Mouse (Mus musculus): ENCODE data around the gene Tsks. TPM values are rescaled to one million over a fixed set of nuclear protein-coding genes. Genes with fewer than 3 reads are reported as not detected.

Tsks gene
- total RNA-seq, 2 experiments from 2014 or later: 2.6 to 2.8 TPM

DNA sequence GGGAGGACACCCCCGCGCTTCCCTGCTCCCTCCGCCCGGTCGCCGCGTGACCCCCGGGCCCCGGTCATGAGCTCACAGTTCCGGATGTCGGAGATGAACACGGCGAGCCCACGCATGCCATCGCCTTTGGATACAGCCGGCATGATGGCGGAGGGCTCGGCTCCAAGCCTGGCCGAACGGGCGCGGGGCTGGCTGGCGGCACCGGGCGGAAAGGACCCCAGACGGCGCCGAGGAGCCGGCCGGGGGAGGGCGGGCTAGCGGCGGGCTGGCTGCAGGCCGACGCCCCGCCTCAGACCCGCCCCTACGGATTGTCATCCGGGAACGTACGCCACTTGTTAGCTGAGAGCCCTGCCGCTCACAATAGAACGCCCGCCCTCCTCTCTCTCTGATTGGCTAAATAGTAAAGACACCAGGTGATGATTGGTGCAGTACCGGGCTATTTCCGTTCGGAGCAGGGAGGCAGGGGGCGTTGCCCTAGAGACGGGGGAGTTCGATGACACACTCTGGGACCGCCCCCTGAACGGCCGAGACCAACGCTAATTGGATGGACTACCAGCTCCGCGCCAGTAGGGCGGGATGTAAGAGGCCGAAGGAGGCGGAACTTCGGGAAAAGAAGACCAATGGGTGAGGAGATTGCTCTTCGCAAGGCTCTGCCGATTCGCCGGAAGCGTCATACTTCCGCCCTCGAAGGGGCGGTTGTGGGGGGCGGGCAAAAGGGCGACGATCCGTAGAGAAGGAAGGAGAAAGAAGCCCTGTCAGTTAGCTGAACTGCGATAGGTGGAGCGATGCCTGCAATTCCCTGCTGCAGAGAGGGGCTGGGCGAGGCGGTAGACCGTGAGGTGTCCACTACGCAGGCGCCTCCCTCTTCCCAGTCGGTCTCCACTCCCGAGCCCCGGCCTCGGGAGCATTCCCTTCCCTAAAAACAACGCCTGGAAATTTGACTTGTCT is 13.5 kb upstream of the Tsks start, which contains the start of gene Ap2a1:
TSS of gene Ap2a1 (minus strand) at position 293 of the 948 bp plus-strand sequence.
- peak; percentile 99 to 100 for DNase-seq (ENCODE audit: low spot score in 2 of 2)
- intact Hi-C loops (cut with DNase I): loop anchor here (2.0 to 5.0 kb wide), 2 partner anchors 25 to 43 kb away; partner anchors contain the start of gene Cpt1c

DNA sequence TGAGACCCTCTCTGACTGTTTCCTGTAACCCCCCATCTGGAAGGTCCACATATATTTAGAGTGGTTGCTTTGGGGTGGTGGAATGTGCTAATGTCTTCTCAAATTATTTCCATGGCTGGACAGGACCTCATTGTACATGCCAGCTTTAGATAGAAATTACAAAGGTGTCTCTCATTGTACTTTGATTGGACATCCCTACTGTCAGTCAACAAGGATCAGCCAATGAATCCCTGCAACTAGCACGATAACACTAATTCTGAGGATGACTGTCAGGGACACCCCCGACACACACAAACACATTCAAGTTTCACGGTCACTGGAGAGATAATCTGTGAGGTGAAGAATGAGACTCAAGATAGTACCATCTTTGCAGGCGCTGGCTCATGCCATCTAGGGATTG is 4.3 kb upstream of the Tsks start:
- DNase-seq (ENCODE audit: low spot score in 2 of 2): no peak
- intact Hi-C loops (cut with DNase I): no loop called here

DNA sequence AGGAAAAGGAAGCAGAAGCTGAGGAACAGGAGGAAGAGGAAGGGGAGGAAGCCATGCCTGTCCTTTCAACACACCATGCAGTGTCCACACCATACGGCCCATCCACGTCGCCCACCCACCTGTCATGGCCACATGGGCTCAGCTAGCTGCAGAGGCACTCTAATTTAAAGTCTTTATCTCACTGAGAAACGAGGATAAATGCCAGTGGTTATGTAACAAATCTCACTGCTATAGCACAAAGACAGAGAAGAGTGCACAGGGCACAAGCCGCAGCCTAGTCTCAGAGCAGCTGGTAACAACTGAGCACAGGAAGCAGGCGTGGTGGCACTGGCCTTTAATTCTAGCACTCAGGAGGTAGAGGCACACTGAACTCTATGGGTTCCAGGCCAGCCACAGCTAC is 6.9 kb downstream of the Tsks start:
- intact Hi-C loops (cut with DNase I): no loop called here
- DNase-seq (ENCODE audit: low spot score in 2 of 2): no peak

DNA sequence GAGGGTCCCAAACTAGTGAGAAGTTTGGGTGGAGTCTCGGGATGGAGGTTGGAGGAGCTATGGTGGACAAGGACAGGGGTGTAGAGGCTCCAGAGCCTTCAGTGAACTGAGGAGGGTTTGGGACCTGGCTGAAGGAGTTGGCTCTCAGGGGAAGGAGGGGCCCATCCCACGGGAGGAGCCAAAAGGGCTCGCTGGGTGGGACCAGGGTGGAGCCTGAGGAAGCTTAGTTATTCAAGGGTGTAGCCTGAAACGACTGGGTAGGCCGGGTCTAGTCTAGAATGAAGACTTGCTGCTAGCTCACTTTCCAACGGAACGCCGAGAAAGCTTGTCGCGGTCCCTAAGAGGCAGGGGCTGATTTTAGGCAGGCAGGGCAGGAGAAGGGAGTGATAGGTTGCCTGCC is 9.0 kb downstream of the Tsks start:
- no peak for DNase-seq (ENCODE audit: low spot score in 2 of 2)
- intact Hi-C loops (cut with DNase I): no loop called here

DNA sequence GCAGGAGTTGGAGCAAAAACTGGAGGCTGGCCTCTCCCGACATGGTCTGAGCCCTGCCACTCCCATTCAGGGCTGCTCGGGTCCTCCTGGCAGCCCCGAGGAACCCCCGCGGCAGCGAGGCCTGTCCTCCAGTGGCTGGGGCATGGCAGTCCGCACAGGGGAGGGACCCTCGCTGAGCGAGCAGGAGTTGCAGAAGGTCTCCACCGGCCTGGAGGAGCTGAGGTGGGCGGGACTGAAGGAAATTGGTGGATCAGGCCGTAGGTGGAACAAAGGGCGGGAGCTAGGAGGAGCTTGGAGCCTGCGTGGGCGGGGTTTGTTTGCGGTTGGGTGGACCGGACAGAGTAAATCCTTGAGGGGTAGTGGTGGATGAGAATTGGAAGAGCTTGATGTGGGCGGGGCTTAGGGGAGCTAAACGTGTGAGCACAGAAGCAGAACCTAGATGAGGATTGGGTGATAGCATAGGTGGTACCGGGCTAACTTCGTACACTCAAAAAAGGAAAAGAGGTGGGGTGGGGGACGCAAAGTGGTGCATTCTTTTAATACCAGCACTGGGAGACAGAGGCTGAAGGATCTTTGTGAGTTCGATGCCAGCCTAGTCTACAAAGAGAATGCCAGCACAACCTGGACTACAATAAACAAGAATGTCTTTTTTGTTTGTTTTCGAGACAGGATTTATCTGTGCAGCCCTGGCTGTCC is 9.8 kb downstream of the Tsks start:
- DNase-seq (ENCODE audit: low spot score in 2 of 2): peak; percentile 83

DNA sequence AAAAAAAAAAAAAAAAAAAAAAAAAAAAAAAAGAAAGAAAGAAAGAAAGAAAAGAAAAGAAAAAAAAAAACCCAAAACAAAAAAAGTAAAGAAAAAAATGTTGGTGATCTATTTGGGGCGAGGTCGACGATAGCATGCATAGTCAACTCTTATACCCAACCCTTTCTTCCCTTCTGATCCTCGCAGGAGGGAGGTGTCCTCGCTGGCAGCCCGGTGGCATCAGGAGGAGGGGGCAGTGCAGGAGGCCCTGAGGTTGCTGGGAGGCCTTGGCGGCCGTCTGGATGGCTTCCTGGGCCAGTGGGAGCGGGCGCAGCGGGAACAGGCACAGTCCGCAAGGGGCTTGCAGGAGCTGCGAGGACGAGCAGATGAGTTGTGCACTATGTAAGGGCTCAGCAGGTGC is 10.6 kb downstream of the Tsks start:
- DNase-seq (ENCODE audit: low spot score in 2 of 2): no peak
- intact Hi-C loops (cut with DNase I): no loop called here

More for the DNA sequence above, 9.8 kb downstream of the Tsks start:
- intact Hi-C loops (cut with DNase I): no loop called here

DNA sequence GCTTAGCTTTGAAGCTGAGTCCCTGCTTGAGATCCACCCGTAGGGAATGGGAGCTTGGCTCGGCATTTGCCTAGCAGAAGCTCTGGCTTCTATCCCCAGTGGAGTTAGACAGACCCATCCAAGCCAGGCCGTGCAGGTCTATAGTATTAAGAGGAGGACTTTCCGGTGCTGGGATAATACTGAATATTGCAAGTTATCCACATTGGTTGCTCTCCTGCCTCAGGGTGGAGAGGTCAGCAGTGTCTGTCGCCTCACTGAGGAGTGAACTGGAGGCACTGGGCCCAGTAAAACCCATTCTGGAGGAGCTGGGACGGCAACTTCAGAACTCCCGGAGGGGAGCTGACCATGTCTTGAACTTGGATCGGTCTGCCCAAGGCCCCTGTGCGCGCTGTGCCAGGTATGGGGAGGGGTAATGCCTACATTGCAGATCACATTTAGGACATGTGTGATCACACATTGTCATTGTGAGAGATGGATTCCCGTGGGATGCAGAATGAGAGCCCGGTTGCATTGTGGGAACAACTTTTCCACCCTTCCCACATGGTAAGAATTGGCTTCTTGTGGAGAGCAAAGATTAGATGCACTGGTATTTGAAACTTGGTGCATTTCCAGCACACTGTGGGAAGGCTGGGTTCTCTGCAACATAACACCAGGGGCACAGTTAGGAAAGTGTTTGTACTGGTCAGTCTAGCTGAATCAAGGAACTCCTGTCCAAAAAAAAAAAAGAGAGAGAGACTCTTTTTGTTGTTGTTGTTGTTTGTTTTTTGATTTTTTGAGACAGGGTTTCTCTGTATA is 11.3 kb downstream of the Tsks start:
- intact Hi-C loops (cut with DNase I): loop anchor here (2.0 kb wide), 1 partner anchor 25 kb away; the partner anchor contains the start of gene Ap2a1
- DNase-seq (ENCODE audit: low spot score in 2 of 2): no peak

DNA sequence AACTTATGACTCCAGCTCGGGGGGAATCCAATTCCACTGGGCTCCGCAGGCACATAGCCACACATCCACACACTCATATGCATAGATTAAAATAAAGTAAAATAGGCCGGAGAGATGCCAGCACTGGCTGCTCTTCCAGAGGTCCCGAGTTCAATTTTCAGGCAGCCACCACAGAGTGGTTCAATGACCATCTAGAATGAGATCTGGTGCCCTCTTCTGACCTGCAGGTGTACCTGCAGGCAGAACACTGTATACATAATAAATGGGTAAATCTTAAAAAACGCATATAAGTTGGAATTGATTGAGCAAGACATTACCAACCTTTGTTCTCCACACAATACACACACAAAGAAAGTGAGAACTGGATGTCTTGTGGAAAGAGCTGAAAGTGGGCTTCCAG is 12.6 kb downstream of the Tsks start:
- intact Hi-C loops (cut with DNase I): loop anchor here (2.0 kb wide), 1 partner anchor 27 kb away; the partner anchor contains the start of gene Ap2a1
- no peak for DNase-seq (ENCODE audit: low spot score in 2 of 2)

DNA sequence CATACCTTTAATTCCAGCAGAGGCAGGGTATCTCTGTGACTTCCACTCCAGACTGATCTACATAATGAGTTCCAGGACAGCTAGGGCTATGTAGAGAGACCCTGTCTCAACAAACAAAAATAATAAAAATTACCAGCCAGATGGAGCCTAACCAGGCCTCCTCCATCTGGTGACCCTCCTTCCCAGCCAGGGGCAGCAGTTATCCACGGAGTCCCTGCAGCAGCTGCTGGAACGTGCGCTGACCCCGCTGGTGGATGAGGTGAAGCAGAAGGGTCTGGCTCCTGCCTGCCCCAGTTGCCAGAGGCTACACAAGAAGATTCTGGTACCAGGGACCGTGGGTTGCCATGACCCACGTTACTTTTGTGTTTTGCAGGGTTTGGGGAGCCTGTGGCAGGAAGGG is 13.3 kb downstream of the Tsks start:
- intact Hi-C loops (cut with DNase I): no loop called here

DNA sequence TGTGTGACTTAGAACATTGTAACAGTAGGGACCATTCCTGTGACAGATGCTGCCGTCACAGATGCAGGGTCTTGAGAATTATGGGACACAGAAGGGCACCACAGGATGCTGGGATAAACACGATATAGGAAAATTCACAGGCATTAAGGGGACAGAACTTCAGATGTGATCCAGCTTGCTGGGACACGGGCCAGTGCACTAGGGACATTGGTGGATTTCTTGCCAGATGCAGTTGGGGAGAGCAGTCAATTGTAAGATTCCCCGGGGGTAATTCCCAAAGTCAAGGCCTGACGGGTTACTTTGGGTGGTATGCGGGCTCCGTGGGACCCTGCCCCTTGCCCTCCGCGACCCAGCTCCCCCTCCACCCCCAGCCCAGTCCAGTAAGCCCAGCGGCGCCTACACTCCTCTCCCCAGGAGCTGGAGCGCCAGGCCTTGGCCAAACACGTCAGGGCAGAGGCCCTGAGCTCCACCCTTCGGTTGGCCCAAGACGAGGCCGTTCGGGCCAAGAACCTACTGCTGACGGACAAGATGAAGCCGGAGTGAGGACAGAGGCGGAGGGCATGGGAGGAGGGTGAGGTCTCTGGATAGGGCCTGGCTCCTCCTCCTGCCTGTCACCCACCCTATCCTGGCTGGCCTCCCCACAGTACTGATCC is 14.3 kb downstream of the Tsks start:
- intact Hi-C loops (cut with DNase I): no loop called here
- DNase-seq (ENCODE audit: low spot score in 2 of 2): no peak

More for the DNA sequence above, 13.3 kb downstream of the Tsks start:
- DNase-seq (ENCODE audit: low spot score in 2 of 2): no peak

DNA sequence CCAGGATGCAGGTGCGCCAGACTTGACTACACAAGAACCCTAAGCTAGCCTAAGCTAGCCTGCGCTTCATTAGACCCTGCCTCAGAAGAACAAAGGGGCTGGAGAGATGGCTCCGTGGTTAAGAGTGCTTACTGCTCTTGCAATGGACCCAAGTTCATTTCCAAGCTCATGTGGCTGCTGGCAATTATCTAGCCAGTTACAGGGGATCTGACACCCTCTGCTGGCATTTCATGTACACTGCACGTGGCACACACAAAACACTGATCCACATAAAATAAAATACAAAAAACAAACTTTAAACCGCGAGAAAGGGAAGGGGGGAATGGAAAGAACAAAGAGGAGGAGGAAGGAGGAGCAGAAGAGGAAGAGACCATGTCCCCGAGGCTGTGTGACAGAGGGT is 15.2 kb downstream of the Tsks start:
- intact Hi-C loops (cut with DNase I): no loop called here
- peak; percentile 57 to 75 for DNase-seq (ENCODE audit: low spot score in 2 of 2)

DNA sequence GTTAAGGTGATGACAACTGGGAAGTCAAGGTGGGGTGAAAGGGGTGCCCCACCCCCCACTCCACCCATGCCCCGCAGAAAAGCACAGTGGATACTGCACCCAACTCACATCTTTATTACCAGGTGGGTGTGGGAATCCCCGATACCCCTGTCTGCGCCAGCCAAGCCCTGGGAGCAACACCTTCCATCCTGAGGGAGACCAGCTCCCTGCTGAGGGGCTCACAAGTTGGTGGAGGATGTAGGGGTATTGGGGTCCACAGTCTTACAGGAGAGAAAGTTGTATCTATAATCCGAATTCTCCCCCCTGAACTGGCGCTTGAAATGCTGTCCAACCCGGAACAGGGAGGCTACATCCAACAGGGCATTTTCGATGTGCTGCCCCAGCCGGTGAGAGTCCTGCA is 16.3 kb downstream of the Tsks start:
- no peak for DNase-seq (ENCODE audit: low spot score in 2 of 2)
- intact Hi-C loops (cut with DNase I): no loop called here

DNA sequence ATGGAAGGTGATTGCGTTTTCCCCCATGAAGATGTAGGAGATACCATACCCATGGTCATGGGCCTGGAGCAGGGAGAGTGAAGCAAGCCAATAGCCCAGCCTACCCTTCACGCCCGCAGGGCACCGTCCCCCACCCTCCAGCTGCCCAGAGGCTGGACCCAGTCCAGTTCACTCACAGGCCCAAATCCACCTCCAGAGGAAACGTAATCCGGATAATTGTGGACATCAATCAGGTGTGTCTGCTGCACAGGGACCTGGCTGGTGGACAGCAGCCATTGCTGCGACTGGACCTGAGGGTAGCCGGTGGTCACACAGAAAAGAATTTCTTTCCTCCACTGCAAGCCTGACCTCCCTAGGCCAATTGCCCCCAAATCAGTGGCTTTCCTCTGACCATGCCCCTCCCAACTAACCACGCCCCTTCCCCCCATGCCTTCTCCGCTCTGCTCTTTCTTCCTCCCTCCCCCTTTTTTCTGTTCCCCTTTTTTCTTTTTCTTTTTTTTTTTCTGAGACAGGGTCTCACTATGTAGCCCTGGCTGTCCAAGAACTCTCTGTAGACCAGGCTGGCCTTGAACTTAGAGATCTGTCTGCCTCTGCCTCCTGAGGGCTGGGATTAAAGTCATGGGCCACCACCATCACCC is 17.0 kb downstream of the Tsks start:
- DNase-seq (ENCODE audit: low spot score in 2 of 2): no peak
- intact Hi-C loops (cut with DNase I): no loop called here

DNA sequence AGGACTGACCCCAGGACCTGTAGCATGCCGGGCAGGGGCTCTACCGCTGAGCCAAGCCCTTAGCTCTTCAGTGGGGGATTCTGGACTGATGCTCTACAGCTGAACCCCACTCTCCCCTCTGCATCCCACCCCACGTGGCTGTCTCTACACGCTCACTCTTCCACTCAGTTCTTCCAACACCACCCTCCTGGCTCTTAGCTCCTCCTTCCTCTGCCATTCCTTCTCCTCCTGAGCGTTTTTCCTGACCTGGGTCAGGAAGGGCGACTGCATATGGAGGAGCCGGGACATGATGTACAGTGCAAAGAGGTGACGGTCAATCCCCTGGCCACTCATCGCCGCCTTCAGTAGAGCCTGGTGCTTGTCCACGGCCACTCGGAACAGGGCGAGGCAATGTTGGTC is 17.5 kb downstream of the Tsks start:
- DNase-seq (ENCODE audit: low spot score in 2 of 2): no peak
- intact Hi-C loops (cut with DNase I): no loop called here

DNA sequence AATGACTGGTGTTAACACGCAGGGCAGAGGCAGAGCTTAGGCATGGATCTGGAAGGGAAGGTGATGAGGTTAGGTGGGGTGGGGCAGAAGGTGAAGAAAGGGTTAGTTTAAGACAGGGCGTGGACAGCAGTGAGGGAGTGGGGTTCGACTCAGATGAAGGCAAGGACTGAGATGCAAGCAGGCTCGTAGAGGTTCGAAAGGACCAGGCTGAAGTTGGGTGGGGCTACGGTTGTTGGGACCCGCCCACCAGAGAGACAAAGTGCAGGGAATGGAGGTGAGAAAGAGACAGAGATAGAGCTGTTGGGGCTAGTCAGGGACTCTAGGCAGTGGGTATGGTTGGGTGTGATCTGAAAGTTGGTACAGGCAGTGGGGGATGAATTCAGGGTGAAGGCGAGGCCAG is 19.3 kb downstream of the Tsks start:
- DNase-seq (ENCODE audit: low spot score in 2 of 2): peak in 1 of 2 experiments; percentile 2
- intact Hi-C loops (cut with DNase I): no loop called here

DNA sequence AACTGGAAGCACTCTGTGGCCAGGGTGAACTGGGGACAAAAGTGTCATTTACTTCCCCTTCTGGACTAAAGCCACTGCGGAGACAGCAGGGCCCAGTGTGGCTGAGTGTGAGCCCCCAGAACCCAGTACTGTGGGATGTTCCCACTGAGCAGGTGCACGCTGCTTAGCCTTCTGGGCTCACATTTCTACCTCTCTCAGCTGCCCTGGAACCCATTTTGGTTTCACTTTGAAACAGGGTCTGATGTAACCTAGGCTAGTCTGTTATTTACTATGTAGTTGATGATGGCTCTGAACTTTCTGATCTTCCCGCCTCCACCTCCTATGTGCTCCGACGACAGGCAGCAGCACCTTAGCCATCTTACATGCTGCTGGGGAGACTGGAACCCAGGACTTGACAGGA is 19.8 kb downstream of the Tsks start:
- peak in 1 of 2 experiments; percentile 1 for DNase-seq (ENCODE audit: low spot score in 2 of 2)
- intact Hi-C loops (cut with DNase I): no loop called here

DNA sequence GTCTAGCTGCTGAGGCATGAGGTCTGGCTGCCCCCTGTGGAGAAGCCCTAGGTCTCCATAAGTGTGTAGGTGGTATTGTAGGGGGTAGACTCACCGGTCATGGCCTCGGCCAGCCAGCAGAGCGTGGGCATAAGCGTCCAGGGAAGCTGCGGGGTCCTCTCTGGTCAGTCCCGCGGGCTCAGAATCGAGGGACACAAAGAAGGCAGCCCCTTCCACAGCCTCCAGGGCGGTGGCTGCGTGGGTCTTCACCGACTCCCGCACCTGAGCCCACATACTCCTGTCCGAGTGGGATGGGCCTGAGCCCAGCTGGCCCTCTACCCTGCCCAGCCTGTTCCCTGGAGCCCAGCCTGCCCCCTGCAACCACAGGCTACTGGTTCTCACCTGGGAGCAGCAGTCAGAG is 22.0 kb downstream of the Tsks start:
- intact Hi-C loops (cut with DNase I): no loop called here
- DNase-seq (ENCODE audit: low spot score in 2 of 2): no peak

DNA sequence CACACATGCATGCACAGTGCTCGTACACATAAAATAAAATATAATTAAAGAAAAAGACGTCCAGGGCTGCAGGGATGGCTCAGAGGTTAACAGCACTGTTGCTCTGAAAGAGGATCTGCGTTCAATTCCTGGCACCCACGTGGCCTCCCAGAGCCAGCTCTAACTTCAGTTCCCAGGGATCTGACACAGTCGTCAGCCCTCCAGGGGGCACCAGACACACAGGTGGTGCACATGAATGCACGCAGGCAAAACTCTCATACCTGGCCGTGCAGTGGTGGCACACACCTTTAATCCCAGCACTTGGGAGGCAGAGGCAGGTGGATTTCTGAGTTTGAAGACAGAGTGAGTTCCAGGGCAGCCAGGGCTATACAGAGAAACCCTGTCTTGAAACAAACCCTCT is 23.0 kb downstream of the Tsks start:
- intact Hi-C loops (cut with DNase I): no loop called here
- DNase-seq (ENCODE audit: low spot score in 2 of 2): no peak

DNA sequence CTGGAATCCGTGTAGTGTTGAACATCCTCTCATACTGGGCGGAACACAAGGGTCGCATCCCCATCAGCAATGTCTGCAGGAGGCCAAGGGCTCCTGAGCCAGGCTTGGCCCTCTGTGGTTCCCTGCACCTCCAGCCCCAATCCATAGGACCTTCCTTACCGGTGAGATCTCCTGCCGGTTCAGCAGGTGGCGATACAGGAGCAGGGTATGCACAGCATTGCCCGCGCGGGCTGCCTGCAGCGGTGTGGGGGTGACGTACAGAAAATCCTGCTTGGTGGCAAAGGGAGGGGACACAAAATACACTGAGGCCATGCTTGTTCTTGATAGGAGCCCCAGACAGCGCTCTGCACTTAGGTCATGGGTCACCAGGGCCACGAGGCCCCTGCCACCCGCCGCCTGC is 23.6 kb downstream of the Tsks start:
- DNase-seq (ENCODE audit: low spot score in 2 of 2): no peak
- intact Hi-C loops (cut with DNase I): no loop called here
